Mouse (Mus musculus) intestine, postnatal 0 days (tissue): ENCODE results near the gene Ap5b1. TPM values are rescaled to one million over a fixed set of nuclear protein-coding genes. Genes with fewer than 3 reads are reported as not detected.

Source experiments
- ATAC-seq: fragments of 200-750 bp; cut with Nextera tagmentation; 2 replicates; pipeline ENCODE4 v1.8.0; 2017; ENCODE audit warnings: mild to moderate bottlenecking, moderate TSS enrichment, moderate library complexity
- H3K27ac ChIP-seq: fragments of 300-500 bp; sonication (generic); 2 replicates; pipeline ENCODE4 v1.5.1; 2014; ENCODE audit warnings: mild to moderate bottlenecking, low read depth, low read length, moderate library complexity
- H3K27me3 ChIP-seq: fragments of 300-500 bp; sonication (generic); replicated peaks from 2 replicates; pipeline ENCODE4 v1.6.1; 2014; ENCODE audit warnings: low read length, mixed read lengths; ENCODE audit not compliant: control insufficient read depth, insufficient read depth
- H3K36me3 ChIP-seq: fragments of 300-500 bp; sonication (generic); 2 replicates; pipeline ENCODE4 v1.6.1; 2014; ENCODE audit warnings: mild to moderate bottlenecking, moderate library complexity; ENCODE audit not compliant: control insufficient read depth, insufficient read depth
- H3K4me1 ChIP-seq: fragments of 300-500 bp; sonication (generic); replicated peaks from 2 replicates; pipeline ENCODE4 v1.6.1; 2014; ENCODE audit warnings: antibody characterized with exemption, low read length, mixed read lengths; ENCODE audit not compliant: control insufficient read depth, insufficient read depth
- H3K4me2 ChIP-seq: fragments of 300-500 bp; sonication (generic); replicated peaks from 2 replicates; pipeline ENCODE4 v1.6.1; 2014; ENCODE audit warnings: low read depth, mild to moderate bottlenecking, moderate library complexity
- H3K4me3 ChIP-seq: fragments of 300-500 bp; sonication (generic); 2 replicates; pipeline ENCODE4 v1.5.1; 2014; ENCODE audit warnings: low read depth, low read length
- H3K9ac ChIP-seq: fragments of 300-500 bp; sonication (generic); 2 replicates; pipeline ENCODE4 v1.6.1; 2014; ENCODE audit warnings: mild to moderate bottlenecking, low read depth, low read length
- H3K9me3 ChIP-seq: fragments of 300-500 bp; sonication (generic); 2 replicates; pipeline ENCODE4 v1.6.1; 2016; ENCODE audit warnings: mixed run types; ENCODE audit not compliant: control insufficient read depth
- CTCF ChIP-seq: sonication (generic); IDR thresholded peaks from 2 replicates; pipeline ENCODE4 v1.5.1; 2016; ENCODE audit warnings: low read depth, mild to moderate bottlenecking, control low read depth, antibody characterized with exemption, moderate library complexity
- WGBS: fragments of 180-500 bp; shearing (Covaris S2); extraction: QIAGEN DNeasy Blood & Tissue Kit; methylation state at CpG from one replicate; pipeline ENCODE4 v1.1.7; 2014; 5-methylcytosine and 5-hydroxymethylcytosine counted together
- polyA plus RNA-seq: library from polyadenylated mRNA; unstranded; fragments of >200 nt; fragmentation: Nextera tagmentation; extraction: Ambion mirVana; gene quantifications from 2 replicates; pipeline ENCODE4 v1.2.1, GENCODE M21; 2015

The Ap5b1 gene
- polyA plus RNA-seq, 1 experiment from 2014 or later: 13.0 TPM

DNA sequence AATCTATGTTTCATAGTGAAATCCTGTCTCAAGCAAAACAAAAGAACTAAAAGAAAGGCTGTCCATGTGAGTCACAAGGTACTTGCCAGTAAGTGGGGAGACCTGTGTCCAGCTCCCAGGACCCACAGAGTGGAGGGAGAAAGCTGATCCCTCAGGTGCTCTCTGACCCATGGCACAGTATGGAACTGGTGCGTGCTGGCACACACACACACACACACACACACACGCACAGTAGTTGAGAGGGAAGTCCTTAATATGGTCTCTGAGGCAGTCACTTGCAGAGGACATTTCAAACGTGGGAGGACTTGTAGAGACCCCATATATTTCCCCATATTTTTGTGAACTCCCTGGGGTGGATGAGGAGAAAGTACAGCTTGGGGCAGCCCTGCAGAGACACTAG lies 5.9 kb upstream of the Ap5b1 start:
- H3K4me2 ChIP-seq: peak overlapping the region; percentile 77
- TF ChIP-seq CTCF: no peak
- ATAC-seq: peak; percentile 26; the same call in 1 of the 2 replicates
- H3K27me3 ChIP-seq: peaks cover 14% of the 10 kb centered on the region; the same call in 1 of the 2 replicates
- peaks cover 6% of the 10 kb centered on the region; the same call in 1 of the 2 replicates for H3K4me1 ChIP-seq
- no peak overlapping the region for H3K9ac ChIP-seq
- 24% methylated on average over 3 of the region's 3 CpGs for WGBS
- no peaks in the 10 kb centered on the region for H3K9me3 ChIP-seq
- H3K4me3 ChIP-seq: no peak overlapping the region
- H3K27ac ChIP-seq: peak overlapping the region; percentile 94
- no peaks in the 10 kb centered on the region for H3K36me3 ChIP-seq

GRCm38 (mm10) chr19:5562776-5563175 lies 5.0 kb upstream of the Ap5b1 start:
- no peak overlapping the region for H3K4me3 ChIP-seq
- WGBS: 78% methylated on average over 10 of the region's 10 CpGs
- H3K4me2 ChIP-seq: no peak overlapping the region; the same call in 1 of the 2 replicates
- peaks cover 9% of the 10 kb centered on the region; the same call in 1 of the 2 replicates for H3K4me1 ChIP-seq
- H3K27ac ChIP-seq: peak overlapping the region; percentile 94; the same call in 1 of the 2 replicates
- TF ChIP-seq CTCF: no peak
- no peak for ATAC-seq
- no peaks in the 10 kb centered on the region for H3K9me3 ChIP-seq
- H3K27me3 ChIP-seq: peaks cover 14% of the 10 kb centered on the region; the same call in 1 of the 2 replicates
- H3K9ac ChIP-seq: no peak overlapping the region
- no peaks in the 10 kb centered on the region for H3K36me3 ChIP-seq

GRCm38 (mm10) chr19:5566316-5566715 lies 1.5 kb upstream of the Ap5b1 start:
- H3K4me2 ChIP-seq: peak overlapping the region; percentile 95

GRCm38 (mm10) chr19:5567180-5567533 lies 668 bp upstream of the Ap5b1 start:
- H3K36me3 ChIP-seq: peaks cover 27% of the 10 kb centered on the region
- H3K9me3 ChIP-seq: no peaks in the 10 kb centered on the region
- H3K4me1 ChIP-seq: 0 out of 2 replicates have a peak, but pooled peaks cover 9% of the 10 kb centered on the region
- peak overlapping the region; percentile 95 for H3K4me2 ChIP-seq
- H3K9ac ChIP-seq: peak overlapping the region; percentile 60
- H3K27ac ChIP-seq: peak overlapping the region; percentile 94
- no peak for TF ChIP-seq CTCF
- no peaks in the 10 kb centered on the region for H3K27me3 ChIP-seq
- WGBS: 2% methylated on average over 26 of the region's 26 CpGs
- H3K4me3 ChIP-seq: peak overlapping the region; percentile 74
- peak; percentile 15 for ATAC-seq

More at GRCm38 (mm10) chr19:5566316-5566715, 1.5 kb upstream of the Ap5b1 start:
- Histone ChIP-seq H3K27me3 (no peaks in the 10 kb centered on the region), H3K36me3 (peaks cover 24% of the 10 kb centered on the region), H3K9ac (no peak overlapping the region), H3K9me3 (no peaks in the 10 kb centered on the region), H3K27ac (peak overlapping the region; percentile 94; the same call in 1 of the 2 replicates), H3K4me1 (0 out of 2 replicates have a peak, but pooled peaks cover 9% of the 10 kb centered on the region), H3K4me3 (0 out of 2 replicates have a peak overlapping the region, but pooled peaks have one; percentile 74)
- WGBS: 51% methylated on average over 5 of the region's 5 CpGs
- ATAC-seq: no peak
- TF ChIP-seq CTCF: peak; percentile 36

- TF ChIP-seq CTCF: peak; percentile 93
These were observed 780 bp downstream of the Ap5b1 start for GRCm38 (mm10) chr19:5568470-5569140.

DNA sequence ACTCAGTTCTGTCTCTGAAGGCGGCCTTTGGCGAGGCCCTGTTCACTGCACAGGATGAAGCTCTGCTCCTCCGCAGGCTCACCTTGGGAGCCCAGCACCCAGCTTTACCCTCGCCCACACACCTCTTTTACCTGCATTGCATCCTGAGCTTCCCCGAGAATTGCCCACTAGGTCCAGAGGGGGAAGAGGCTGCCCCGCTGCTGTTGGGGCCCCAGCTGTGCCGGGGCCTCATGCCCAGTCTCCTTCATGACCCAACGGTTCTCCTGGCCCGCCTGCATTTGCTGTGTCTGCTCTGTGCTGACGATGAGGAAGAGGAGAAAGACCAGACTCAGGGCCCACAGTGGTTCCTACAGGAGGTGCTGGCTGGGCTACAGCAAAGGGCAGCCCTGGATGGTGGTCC lies 1.7 kb downstream of the Ap5b1 start:
- no peak overlapping the region for H3K4me3 ChIP-seq
- peak overlapping the region; percentile 95 for H3K4me2 ChIP-seq
- H3K36me3 ChIP-seq: peaks cover 27% of the 10 kb centered on the region
- H3K9ac ChIP-seq: no peak overlapping the region
- no peaks in the 10 kb centered on the region for H3K27me3 ChIP-seq
- no peak for TF ChIP-seq CTCF
- 0 out of 2 replicates have a peak overlapping the region, but pooled peaks have one; percentile 6 for H3K27ac ChIP-seq
- H3K9me3 ChIP-seq: no peaks in the 10 kb centered on the region
- 83% methylated on average over 10 of the region's 10 CpGs for WGBS
- ATAC-seq: no peak
- 0 out of 2 replicates have a peak, but pooled peaks cover 9% of the 10 kb centered on the region for H3K4me1 ChIP-seq

More at GRCm38 (mm10) chr19:5568470-5569140, 780 bp downstream of the Ap5b1 start:
- H3K27ac ChIP-seq: peak overlapping the region; percentile 94; the same call in 1 of the 2 replicates
- H3K36me3 ChIP-seq: peaks cover 27% of the 10 kb centered on the region
- H3K27me3 ChIP-seq: no peaks in the 10 kb centered on the region
- 0 out of 2 replicates have a peak, but pooled peaks cover 9% of the 10 kb centered on the region for H3K4me1 ChIP-seq
- H3K4me2 ChIP-seq: peak overlapping the region; percentile 95
- peak overlapping the region; percentile 74 for H3K4me3 ChIP-seq
- peak overlapping the region; percentile 60 for H3K9ac ChIP-seq
- H3K9me3 ChIP-seq: no peaks in the 10 kb centered on the region
- WGBS: 5% methylated on average over 27 of the region's 27 CpGs
- ATAC-seq: no peak
